Mouse (Mus musculus) liver, postnatal 0 days (tissue): ENCODE results near the gene Cdk6.
"Not testable (repeated sequence)": the region's sequence is repeated elsewhere in the genome, so short reads cannot be mapped to it uniquely, and the experiment has no call there.

Source experiments
- CTCF ChIP-seq: sonication (generic); IDR thresholded peaks from 2 replicates; pipeline ENCODE4 v1.5.1; 2016; ENCODE audit warnings: antibody characterized with exemption, low read depth
- EP300 ChIP-seq: IDR thresholded peaks from 2 replicates; pipeline ENCODE4 v1.6.1; 2016; ENCODE audit warnings: antibody characterized with exemption, low read depth, mild to moderate bottlenecking

GRCm38 (mm10) chr5:3532048-3532447 is 190.8 kb downstream of the Cdk6 start:
- TF ChIP-seq CTCF, EP300: not testable (repeated sequence)
